Mouse (Mus musculus): ENCODE measurements around the gene Scn1a. TPM values are rescaled to one million over a fixed set of nuclear protein-coding genes. Genes with fewer than 3 reads are reported as not detected.

The Scn1a gene
- polyA plus RNA-seq, 1 experiment: not detected

DNA sequence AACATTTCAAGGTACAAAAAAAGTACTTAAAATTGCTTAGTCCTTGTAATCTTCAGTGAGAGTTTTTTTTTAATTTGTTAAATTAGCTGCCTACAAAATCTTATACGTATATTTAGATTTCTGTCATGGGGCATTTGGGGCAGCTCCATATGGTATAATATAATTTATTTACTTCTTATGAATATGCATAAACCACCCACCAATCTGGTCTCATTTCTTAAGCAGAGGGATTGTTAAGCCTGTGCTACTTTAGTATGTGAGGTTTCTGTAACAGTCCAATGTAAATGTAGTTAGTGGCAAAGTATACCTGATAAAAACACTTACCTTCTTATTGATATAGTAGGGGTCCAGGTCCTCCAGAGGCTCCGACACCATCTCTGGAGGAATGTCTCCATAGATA lies 90.0 kb downstream of the Scn1a start:
- Histone ChIP-seq H3K36me3 (ENCODE audit: control insufficient read depth, insufficient read depth, low read length) (no peaks in the 10 kb centered on the region), H3K27me3 (ENCODE audit: control insufficient read depth, insufficient read depth, low read length) (no peaks in the 10 kb centered on the region), H3K4me3 (ENCODE audit: low read depth, low read length) (no peak overlapping the region), H3K27ac (ENCODE audit: insufficient read depth, low read depth, low read length) (no peak overlapping the region), H3K4me1 (ENCODE audit: control insufficient read depth, insufficient read depth, insufficient read length, low read length) (no peaks in the 10 kb centered on the region)
- no peak for TF ChIP-seq POLR2A (IDR thresholded peaks at IDR 0.05; ENCODE audit: low read depth, low read length)
- TF ChIP-seq CTCF (IDR thresholded peaks at IDR 0.05; ENCODE audit: extremely low read depth, insufficient read length, insufficient replicate concordance, low read depth, low read length): no peak
- 84% methylated on average over 2 of the region's 2 CpGs for WGBS

DNA sequence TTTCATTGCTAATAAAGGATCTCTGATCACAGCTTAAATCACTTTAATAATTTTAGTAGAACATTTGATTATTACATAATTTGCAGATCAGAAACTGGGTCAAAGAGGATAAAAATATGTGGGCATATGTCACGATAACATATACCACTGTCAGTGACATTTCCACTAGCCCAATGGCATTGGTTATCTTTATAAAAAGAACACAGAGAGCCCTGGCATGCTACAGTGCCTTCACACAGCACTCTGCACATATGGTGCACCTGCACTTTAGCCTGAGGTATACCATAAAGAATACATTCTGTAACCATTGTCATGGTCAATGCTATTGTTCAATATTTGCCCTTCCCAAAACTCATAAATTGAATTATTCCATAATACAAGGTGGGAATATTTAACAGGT lies 94.0 kb downstream of the Scn1a start:
- H3K27ac ChIP-seq (ENCODE audit: insufficient read depth, low read depth, low read length): no peak overlapping the region
- H3K4me1 ChIP-seq (ENCODE audit: control insufficient read depth, insufficient read depth, insufficient read length, low read length): no peaks in the 10 kb centered on the region
- WGBS: 94% methylated on average over 1 of the region's 1 CpGs
- H3K4me3 ChIP-seq (ENCODE audit: low read depth, low read length): no peak overlapping the region
- H3K36me3 ChIP-seq (ENCODE audit: control insufficient read depth, insufficient read depth, low read length): no peaks in the 10 kb centered on the region
- TF ChIP-seq CTCF (IDR thresholded peaks at IDR 0.05; ENCODE audit: extremely low read depth, insufficient read length, insufficient replicate concordance, low read depth, low read length): no peak
- no peak for TF ChIP-seq POLR2A (IDR thresholded peaks at IDR 0.05; ENCODE audit: low read depth, low read length)
- H3K27me3 ChIP-seq (ENCODE audit: control insufficient read depth, insufficient read depth, low read length): no peaks in the 10 kb centered on the region

DNA sequence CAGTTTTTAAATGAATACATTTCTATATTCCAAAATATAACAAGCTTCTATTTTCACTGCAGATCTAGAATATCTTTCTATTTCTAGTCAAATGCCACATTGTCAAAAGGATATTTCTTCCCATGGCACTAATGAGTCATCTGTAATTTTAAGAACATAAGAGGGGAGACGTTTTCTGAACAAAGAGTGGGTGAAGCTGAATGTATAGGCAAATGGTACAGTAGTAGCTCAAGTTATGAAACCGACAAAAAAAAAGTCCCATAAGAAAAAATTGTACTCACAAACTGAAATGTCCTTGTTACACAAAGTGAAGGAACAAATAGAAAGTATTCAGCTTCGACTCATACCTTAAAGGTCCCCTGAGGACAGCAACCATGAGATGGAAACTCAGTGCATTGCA lies 94.5 kb downstream of the Scn1a start:
- no peaks in the 10 kb centered on the region for H3K4me1 ChIP-seq (ENCODE audit: control insufficient read depth, insufficient read depth, insufficient read length, low read length)
- TF ChIP-seq CTCF (IDR thresholded peaks at IDR 0.05; ENCODE audit: extremely low read depth, insufficient read length, insufficient replicate concordance, low read depth, low read length) (no peak), POLR2A (IDR thresholded peaks at IDR 0.05; ENCODE audit: low read depth, low read length) (no peak)
- H3K27ac ChIP-seq (ENCODE audit: insufficient read depth, low read depth, low read length): no peak overlapping the region
- H3K4me3 ChIP-seq (ENCODE audit: low read depth, low read length): no peak overlapping the region
- H3K36me3 ChIP-seq (ENCODE audit: control insufficient read depth, insufficient read depth, low read length): no peaks in the 10 kb centered on the region
- 65% methylated on average over 3 of the region's 3 CpGs for WGBS
- H3K27me3 ChIP-seq (ENCODE audit: control insufficient read depth, insufficient read depth, low read length): no peaks in the 10 kb centered on the region

DNA sequence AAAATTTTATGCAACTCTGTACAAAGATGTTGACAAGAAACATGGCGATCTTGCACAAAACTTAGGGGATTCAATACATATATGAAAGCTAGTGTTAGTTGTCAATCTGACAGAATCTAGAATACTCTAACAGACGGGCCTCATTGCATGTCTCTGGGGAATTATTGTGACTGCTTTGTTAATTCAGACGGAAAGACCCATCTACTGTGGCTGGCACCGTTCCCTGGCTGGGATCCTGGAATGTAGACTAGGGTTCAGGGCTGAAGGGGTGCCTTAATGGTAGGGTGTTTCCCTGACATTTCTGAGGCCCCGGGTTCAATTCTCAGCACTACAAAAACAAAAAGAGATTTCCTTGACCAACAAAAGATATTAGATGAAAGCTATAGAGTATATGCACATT lies 103.2 kb downstream of the Scn1a start:
- Histone ChIP-seq H3K27ac (ENCODE audit: insufficient read depth, low read depth, low read length) (no peak overlapping the region), H3K4me3 (ENCODE audit: low read depth, low read length) (no peak overlapping the region), H3K4me1 (ENCODE audit: control insufficient read depth, insufficient read depth, insufficient read length, low read length) (no peaks in the 10 kb centered on the region), H3K27me3 (ENCODE audit: control insufficient read depth, insufficient read depth, low read length) (no peaks in the 10 kb centered on the region), H3K36me3 (ENCODE audit: control insufficient read depth, insufficient read depth, low read length) (no peaks in the 10 kb centered on the region)
- TF ChIP-seq CTCF (IDR thresholded peaks at IDR 0.05; ENCODE audit: extremely low read depth, insufficient read length, insufficient replicate concordance, low read depth, low read length) (no peak), POLR2A (IDR thresholded peaks at IDR 0.05; ENCODE audit: low read depth, low read length) (no peak)
- WGBS: 78% methylated on average over 5 of the region's 5 CpGs

DNA sequence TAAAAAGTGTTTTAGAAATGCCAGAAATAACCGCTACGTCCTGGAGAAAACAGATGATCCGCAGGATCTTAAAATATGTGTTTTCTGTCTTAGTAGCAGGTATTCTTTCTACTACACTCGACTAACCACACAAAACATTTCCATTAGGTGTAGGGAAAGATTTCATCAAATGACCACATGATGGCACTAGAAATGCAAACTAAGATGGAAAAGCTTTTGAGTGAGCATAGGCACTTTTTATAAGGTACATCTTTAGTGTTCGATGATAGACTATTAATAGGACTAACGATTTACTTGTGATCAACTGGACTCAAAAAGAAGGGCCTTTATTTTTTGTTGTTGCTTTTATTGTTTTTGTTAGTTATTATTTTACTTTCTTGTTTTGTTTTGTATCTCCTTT lies 104.2 kb downstream of the Scn1a start:
- TF ChIP-seq POLR2A (IDR thresholded peaks at IDR 0.05; ENCODE audit: low read depth, low read length) (no peak), CTCF (IDR thresholded peaks at IDR 0.05; ENCODE audit: extremely low read depth, insufficient read length, insufficient replicate concordance, low read depth, low read length) (no peak)
- 71% methylated on average over 6 of the region's 6 CpGs for WGBS
- no peaks in the 10 kb centered on the region for H3K4me1 ChIP-seq (ENCODE audit: control insufficient read depth, insufficient read depth, insufficient read length, low read length)
- H3K4me3 ChIP-seq (ENCODE audit: low read depth, low read length): no peak overlapping the region
- no peak overlapping the region for H3K27ac ChIP-seq (ENCODE audit: insufficient read depth, low read depth, low read length)
- H3K36me3 ChIP-seq (ENCODE audit: control insufficient read depth, insufficient read depth, low read length): no peaks in the 10 kb centered on the region
- H3K27me3 ChIP-seq (ENCODE audit: control insufficient read depth, insufficient read depth, low read length): no peaks in the 10 kb centered on the region

DNA sequence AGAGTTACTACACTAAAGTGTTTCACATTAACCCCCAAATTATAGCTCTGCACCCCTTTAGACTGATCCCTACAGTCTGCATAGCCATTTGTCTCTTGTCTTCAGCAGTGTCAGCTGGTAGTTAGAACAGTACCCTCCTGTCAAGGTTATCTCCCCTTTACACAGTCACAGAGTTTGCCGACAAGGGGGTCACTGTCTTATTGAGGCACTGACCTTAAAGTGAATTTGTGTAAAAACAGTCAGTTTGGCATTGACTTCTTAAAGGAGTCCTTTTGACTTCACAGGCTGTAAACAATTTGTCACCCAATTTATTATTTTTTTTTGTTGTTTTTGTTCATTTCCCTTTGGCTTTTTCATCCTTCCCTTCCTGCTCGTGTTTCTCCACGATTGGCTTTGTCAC lies 168.1 kb downstream of the Scn1a start:
- no peak overlapping the region for H3K27ac ChIP-seq (ENCODE audit: insufficient read depth, low read depth, low read length)
- no peaks in the 10 kb centered on the region for H3K4me1 ChIP-seq (ENCODE audit: control insufficient read depth, insufficient read depth, insufficient read length, low read length)
- no peak overlapping the region for H3K4me3 ChIP-seq (ENCODE audit: low read depth, low read length)
- WGBS: 75% methylated on average over 3 of the region's 3 CpGs
- no peaks in the 10 kb centered on the region for H3K36me3 ChIP-seq (ENCODE audit: control insufficient read depth, insufficient read depth, low read length)
- H3K27me3 ChIP-seq (ENCODE audit: control insufficient read depth, insufficient read depth, low read length): no peaks in the 10 kb centered on the region
- TF ChIP-seq POLR2A (IDR thresholded peaks at IDR 0.05; ENCODE audit: low read depth, low read length) (no peak), CTCF (IDR thresholded peaks at IDR 0.05; ENCODE audit: extremely low read depth, insufficient read length, insufficient replicate concordance, low read depth, low read length) (no peak)

DNA sequence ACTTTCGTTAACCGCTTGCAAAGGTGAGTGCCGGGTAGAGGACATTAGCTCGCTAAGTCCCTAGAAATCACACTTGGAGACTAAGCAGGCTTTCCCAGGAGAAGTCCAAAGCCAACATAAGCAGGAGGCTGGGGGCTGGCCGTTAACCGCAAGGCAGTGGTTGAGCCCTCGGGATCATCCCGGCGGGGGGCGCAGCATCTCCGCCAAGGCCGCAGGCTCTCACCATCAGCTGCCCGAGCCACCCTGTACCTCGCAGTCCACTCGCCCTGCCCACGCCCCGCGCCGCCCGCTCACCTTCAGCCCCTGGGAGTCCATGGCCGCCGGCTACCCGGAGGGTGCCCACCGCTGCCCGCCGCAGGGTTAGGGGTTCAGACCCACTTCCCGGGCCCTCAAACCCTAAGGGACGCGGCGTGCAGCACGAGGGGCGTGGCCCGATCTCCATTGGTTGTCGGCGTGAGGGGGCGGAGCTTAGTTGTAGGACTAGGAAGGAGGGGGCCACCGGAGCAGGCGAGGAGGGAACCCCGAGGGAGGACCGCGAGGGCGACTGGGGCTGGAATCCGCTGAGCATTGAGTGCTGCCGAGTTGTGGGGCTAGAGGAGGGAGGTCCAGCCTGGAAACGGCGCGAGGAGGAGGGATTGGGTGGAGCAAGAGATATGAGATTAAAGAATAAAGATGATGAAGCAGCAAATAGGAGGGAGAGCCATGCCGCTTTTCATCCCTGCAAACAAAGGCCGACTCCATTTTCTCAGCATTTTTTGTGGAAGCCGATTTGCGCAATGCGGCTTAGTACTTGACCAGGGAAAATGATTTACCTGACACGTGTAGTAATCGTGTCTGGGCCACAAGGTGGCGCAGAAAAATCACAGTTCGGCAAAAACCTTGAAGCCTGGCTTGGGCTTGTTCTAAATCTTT lies 184.2 kb downstream of the Scn1a start, which contains the start of gene Ttc21b:
Ttc21b (minus strand) TSS at position 398 of the 912 bp plus-strand sequence.
- Histone ChIP-seq H3K27me3 (ENCODE audit: control insufficient read depth, insufficient read depth, low read length) (no peaks in the 10 kb centered on the region), H3K36me3 (ENCODE audit: control insufficient read depth, insufficient read depth, low read length) (no peaks in the 10 kb centered on the region), H3K4me3 (ENCODE audit: low read depth, low read length) (peak within 1 kb of the TSS; percentile 86), H3K27ac (ENCODE audit: insufficient read depth, low read depth, low read length) (no peak within 1 kb of the TSS), H3K4me1 (ENCODE audit: control insufficient read depth, insufficient read depth, insufficient read length, low read length) (peaks cover 2% of the 10 kb centered on the region)
- no peak for TF ChIP-seq POLR2A (IDR thresholded peaks at IDR 0.05; ENCODE audit: low read depth, low read length)
- TF ChIP-seq CTCF (IDR thresholded peaks at IDR 0.05; ENCODE audit: extremely low read depth, insufficient read length, insufficient replicate concordance, low read depth, low read length): peak; percentile 67; the same call in 1 of the 2 replicates
- WGBS: under 1% methylated on average over 56 of the region's 56 CpGs

Data from small intestine, adult 2 months (tissue).